Mouse (Mus musculus) heart, postnatal 0 days (tissue): ENCODE results near the gene Acer2.

Experiments used
- CTCF ChIP-seq: IDR thresholded peaks from 2 replicates; pipeline ENCODE4 v1.5.1; 2016; ENCODE audit warnings: antibody characterized with exemption, control low read depth, low read depth
- EP300 ChIP-seq: IDR thresholded peaks from 2 replicates; pipeline ENCODE4 v1.6.1; 2016; ENCODE audit warnings: antibody characterized with exemption, low read depth

- TF ChIP-seq CTCF: peak; percentile 82
- no peak for TF ChIP-seq EP300
These were observed 83.6 kb downstream of the Acer2 start for GRCm38 (mm10) chr4:86957576-86958411.
